In genomic region chr1:53333527-53333926, GRCm38 (mm10) we compare ENCODE assay signal across 19 mouse cellular contexts. TPM values are rescaled to one million over a fixed set of nuclear protein-coding genes. Genes with fewer than 3 reads are reported as not detected.
"Had no signal": no experiment of that assay in that cellular context is flagged by ENCODE, and none has a peak within 500 bp of the region (broad histone marks: within the 10 kb centered on the region; RNA-seq: fewer than 3 reads in every experiment).

No protein-coding gene starts in this region.

RNA-seq across cellular contexts. Expression of gene Asdurf, which starts 18.9 kb away (rescaled TPM):
- polyA plus RNA-seq: cortical plate, adult 2 months; embryonic facial prominence, embryonic 10.5 days; embryonic facial prominence, embryonic 11.5 days; embryonic facial prominence, embryonic 12.5 days; erythroblast, embryonic 14.5 days; forebrain, embryonic 10.5 days; forebrain, embryonic 11.5 days; forebrain, embryonic 12.5 days; frontal cortex, adult 2 months; gonadal fat pad, adult 2 months; heart, adult 2 months had no signal

RNA-seq across cellular contexts. Expression of gene Gm28551, which starts 18.9 kb away (rescaled TPM):
- polyA plus RNA-seq: erythroblast, embryonic 14.5 days; gonadal fat pad, adult 2 months had no signal

RNA-seq across cellular contexts. Expression of gene Gm28778, which starts 36.6 kb away (rescaled TPM):
- polyA plus RNA-seq: embryonic facial prominence, embryonic 10.5 days; embryonic facial prominence, embryonic 11.5 days; embryonic facial prominence, embryonic 12.5 days; embryonic facial prominence, embryonic 13.5 days; embryonic facial prominence, embryonic 14.5 days; embryonic facial prominence, embryonic 15.5 days; erythroblast, embryonic 14.5 days; forebrain, embryonic 10.5 days; forebrain, embryonic 11.5 days; forebrain, embryonic 12.5 days; forebrain, embryonic 13.5 days; forebrain, embryonic 14.5 days; forebrain, embryonic 15.5 days; forebrain, embryonic 16.5 days; forebrain, postnatal 0 days; frontal cortex, adult 2 months had no signal
